Mouse (Mus musculus): ENCODE measurements around the gene Nanog.

Nanog gene

DNA sequence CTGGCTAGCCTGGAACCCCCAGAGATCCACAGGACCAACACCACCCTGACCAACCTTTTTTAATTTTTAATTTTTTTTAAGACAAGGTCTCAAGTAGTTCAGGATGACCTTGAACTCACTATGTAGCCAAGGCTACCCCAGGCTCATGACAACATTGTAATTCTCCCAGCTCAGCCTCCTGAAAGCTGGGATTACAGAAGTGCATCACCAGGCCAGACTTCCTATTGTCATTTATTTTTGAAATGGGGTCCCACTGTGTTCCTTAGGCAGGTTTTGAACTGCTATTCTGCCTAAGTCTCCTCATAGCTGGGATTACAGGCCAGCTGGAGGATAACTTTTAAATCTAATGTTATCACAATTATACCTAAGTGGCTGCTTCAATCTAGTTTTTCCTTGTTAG is 54.6 kb downstream of the Nanog start:
- in situ Hi-C loops (cut with MboI, MseI), result no loop called here

DNA sequence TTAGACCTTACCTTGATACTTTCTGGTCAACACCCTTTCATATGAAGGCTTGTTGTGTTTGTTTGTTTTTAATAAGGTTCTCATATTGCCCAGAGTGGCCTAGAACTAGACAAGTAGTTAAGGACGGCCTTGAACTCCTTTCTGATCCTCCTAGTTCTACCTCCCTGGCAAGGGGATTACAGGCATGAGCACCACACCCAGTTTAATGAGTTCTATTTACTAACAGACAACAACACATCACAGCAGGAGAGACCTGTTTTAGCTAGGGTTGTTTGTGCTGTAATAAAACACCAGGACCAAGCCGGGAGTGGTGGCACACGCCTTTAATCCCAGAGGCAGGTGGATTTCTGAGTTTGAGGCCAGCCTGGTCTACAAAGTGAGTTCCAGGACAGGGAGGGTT is 55.2 kb downstream of the Nanog start:
- in situ Hi-C loops (cut with MboI, MseI), result no loop called here

DNA sequence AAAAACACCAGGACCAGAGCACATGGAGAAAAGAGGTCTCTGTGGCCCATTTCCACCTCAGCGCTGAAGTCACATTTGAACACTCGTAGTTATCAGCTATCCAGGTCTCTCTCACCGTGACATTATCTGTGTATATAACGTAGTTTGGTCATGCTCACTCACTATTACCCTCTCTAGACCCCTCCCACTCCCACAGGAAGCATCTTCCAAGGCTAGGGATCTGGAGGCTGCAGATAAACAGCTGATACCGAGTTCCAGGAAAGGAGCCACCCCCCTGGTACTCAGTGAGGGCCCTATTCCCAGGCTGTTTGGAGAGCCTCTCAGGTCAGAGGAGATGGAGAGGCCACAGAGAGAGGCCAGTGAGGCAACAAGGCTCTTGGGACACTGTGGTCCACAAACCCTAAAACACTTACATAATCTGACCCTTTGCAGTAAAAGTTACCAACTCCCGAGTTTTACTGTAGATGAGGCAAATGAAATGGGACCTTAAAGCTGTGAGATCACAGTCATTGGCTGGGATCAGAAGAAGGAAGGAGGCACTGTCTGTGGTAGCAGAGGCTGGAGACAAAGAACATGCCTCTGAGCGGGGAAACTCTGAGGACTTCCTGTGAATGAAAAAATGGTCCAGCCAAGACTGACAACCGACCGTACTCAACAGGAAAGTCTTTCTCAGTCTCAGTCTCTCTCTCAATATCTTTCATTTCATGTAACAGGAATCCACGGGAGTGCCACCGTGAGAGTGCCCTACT is 55.8 kb downstream of the Nanog start:
- in situ Hi-C loops (cut with MboI, MseI), result no loop called here

DNA sequence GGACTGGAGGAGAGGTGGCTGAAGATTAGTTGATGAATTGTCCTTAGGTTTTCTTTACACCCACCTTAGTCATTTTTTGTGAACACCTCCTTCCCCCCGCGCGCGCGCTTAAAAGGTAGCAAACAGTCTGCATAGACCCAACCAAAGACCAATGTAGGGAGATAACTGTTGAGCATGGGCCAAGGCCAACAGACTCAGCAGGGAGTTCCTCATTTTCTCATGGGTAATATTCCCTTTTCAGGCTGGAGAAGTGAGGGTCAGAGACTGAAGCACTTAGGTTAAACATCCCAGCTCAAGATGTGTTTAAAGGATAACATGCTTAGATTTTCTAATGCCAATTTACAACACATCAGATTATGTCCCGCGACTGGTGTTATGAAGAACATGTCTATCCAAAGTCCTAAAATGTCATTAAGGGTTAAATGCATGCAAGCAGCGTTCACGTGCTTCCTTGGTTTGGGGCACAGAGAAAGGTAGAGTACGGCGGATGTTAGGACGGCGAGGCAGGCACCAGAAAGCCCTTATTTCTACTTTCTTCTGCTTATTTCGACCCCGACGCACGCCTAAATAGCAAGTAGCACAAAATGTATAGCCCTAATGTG is 56.7 kb downstream of the Nanog start:
- in situ Hi-C loops (cut with MboI, MseI), result no loop called here

Data from T-helper 1 cell (primary cell).